Mouse (Mus musculus): ENCODE data around the gene Lage3. TPM values are rescaled to one million over a fixed set of nuclear protein-coding genes. Genes with fewer than 3 reads are reported as not detected.

The Lage3 gene
- polyA plus RNA-seq, 1 experiment from 2014 or later, result 105 TPM

- Histone ChIP-seq H3K4me1 (ENCODE audit: control insufficient read depth, insufficient read depth, low read length) (no peaks in the 10 kb centered on the region), H3K9ac (ENCODE audit: low read depth, low read length) (peak within 1 kb of the TSS; percentile 77), H3K4me2 (peak within 1 kb of the TSS; percentile 72), H3K36me3 (ENCODE audit: control insufficient read depth, insufficient read depth, low read length) (peaks cover 8% of the 10 kb centered on the region), H3K4me3 (ENCODE audit: low read depth, low read length) (peak within 1 kb of the TSS; percentile 62), H3K27me3 (ENCODE audit: control insufficient read depth, insufficient read depth, low read length) (no peaks in the 10 kb centered on the region), H3K9me3 (replicated peaks; ENCODE audit: control insufficient read depth, low read length) (no peaks in the 10 kb centered on the region), H3K27ac (ENCODE audit: low read depth, low read length) (peak within 1 kb of the TSS; percentile 90)
- 12% methylated on average over 39 of the region's 41 CpGs for WGBS (ENCODE audit: insufficient replicate concordance)
- peak; percentile 78 for ATAC-seq (replicated peaks; ENCODE audit: insufficient number of reproducible peaks, low FRiP score, low TSS enrichment)
These were observed 48.3 kb downstream of the Lage3 start, which contains the start of gene Gdi1 for GRCm38 (mm10) chrX:74304867-74305700. Gene Gdi1, plus strand, starts transcription at chrX:74304998.

Small RNA genes lying within 50 kb of the gene (microRNA-seq; reads per million reads assigned to microRNA genes)
- 0.34 reads per million for gene Mir7092 (ENCODE audit: borderline number of aligned reads)

Other genes starting within 250 kb of the Lage3 start
- gene Opn1mw, start 226.2 kb downstream of the Lage3 start, polyA plus RNA-seq (2014; fragmentation: Nextera tagmentation; extraction: Ambion mirVana), result not detected in 2 replicates
- gene Mecp2, start 218.3 kb downstream of the Lage3 start, polyA plus RNA-seq (2014; fragmentation: Nextera tagmentation; extraction: Ambion mirVana), result 9.8 and 11.9 TPM in 2 replicates
- gene Tex28, start 185.8 kb downstream of the Lage3 start, polyA plus RNA-seq (2014; fragmentation: Nextera tagmentation; extraction: Ambion mirVana), result not detected in 2 replicates
- gene Tktl1, start 176.4 kb downstream of the Lage3 start, polyA plus RNA-seq (2014; fragmentation: Nextera tagmentation; extraction: Ambion mirVana), result not detected in 2 replicates
- gene Flna, start 103.8 kb downstream of the Lage3 start, polyA plus RNA-seq (2014; fragmentation: Nextera tagmentation; extraction: Ambion mirVana), result 170 and 219 TPM in 2 replicates
- gene Emd, start 98.9 kb downstream of the Lage3 start, polyA plus RNA-seq (2014; fragmentation: Nextera tagmentation; extraction: Ambion mirVana), result 16.7 and 22.3 TPM in 2 replicates
- gene Rpl10, start 82.8 kb downstream of the Lage3 start, polyA plus RNA-seq (2014; fragmentation: Nextera tagmentation; extraction: Ambion mirVana), result 532 and 534 TPM in 2 replicates
- 49.1 and 58.2 TPM in 2 replicates for gene Taz, start 71.7 kb downstream of the Lage3 start, polyA plus RNA-seq (2014; fragmentation: Nextera tagmentation; extraction: Ambion mirVana)
- 10.5 and 11.5 TPM in 2 replicates for gene Dnase1l1, start 71.3 kb downstream of the Lage3 start, polyA plus RNA-seq (2014; fragmentation: Nextera tagmentation; extraction: Ambion mirVana)
- gene Atp6ap1, start 56.5 kb downstream of the Lage3 start, polyA plus RNA-seq (2014; fragmentation: Nextera tagmentation; extraction: Ambion mirVana), result 90.6 and 131 TPM in 2 replicates
- 131 and 162 TPM in 2 replicates for gene Gdi1, start 48.6 kb downstream of the Lage3 start, polyA plus RNA-seq (2014; fragmentation: Nextera tagmentation; extraction: Ambion mirVana)
- gene Fam50a, start 40.6 kb downstream of the Lage3 start, polyA plus RNA-seq (2014; fragmentation: Nextera tagmentation; extraction: Ambion mirVana), result 52.9 and 54.2 TPM in 2 replicates
- 5.3 and 6.9 TPM in 2 replicates for gene Plxna3, start 24.6 kb downstream of the Lage3 start, polyA plus RNA-seq (2014; fragmentation: Nextera tagmentation; extraction: Ambion mirVana)
- 66.5 and 71.0 TPM in 2 replicates for gene Ubl4a, start 19.6 kb upstream of the Lage3 start, polyA plus RNA-seq (2014; fragmentation: Nextera tagmentation; extraction: Ambion mirVana)
- gene Slc10a3, start 19.7 kb upstream of the Lage3 start, polyA plus RNA-seq (2014; fragmentation: Nextera tagmentation; extraction: Ambion mirVana), result 10.5 and 14.5 TPM in 2 replicates
- gene Fam3a, start 39.7 kb upstream of the Lage3 start, polyA plus RNA-seq (2014; fragmentation: Nextera tagmentation; extraction: Ambion mirVana), result 21.8 and 23.8 TPM in 2 replicates
- 19.4 and 23.2 TPM in 2 replicates for gene Ikbkg, start 39.7 kb upstream of the Lage3 start, polyA plus RNA-seq (2014; fragmentation: Nextera tagmentation; extraction: Ambion mirVana)
- 25.7 and 26.6 TPM in 2 replicates for gene G6pdx, start 75.6 kb upstream of the Lage3 start, polyA plus RNA-seq (2014; fragmentation: Nextera tagmentation; extraction: Ambion mirVana)
- gene Gm6880, start 127.8 kb upstream of the Lage3 start, polyA plus RNA-seq (2014; fragmentation: Nextera tagmentation; extraction: Ambion mirVana), result not detected in 2 replicates
- not detected in 2 replicates for gene Olfr1326-ps1, start 221.3 kb upstream of the Lage3 start, polyA plus RNA-seq (2014; fragmentation: Nextera tagmentation; extraction: Ambion mirVana)
- not detected in 2 replicates for gene Olfr1325, start 239.1 kb upstream of the Lage3 start, polyA plus RNA-seq (2014; fragmentation: Nextera tagmentation; extraction: Ambion mirVana)

Measured in heart, embryonic 11.5 days (tissue).